Mouse (Mus musculus) T-helper 17 cell (primary cell): ENCODE data around the gene Epn3.

ENCODE experiments used
- in situ Hi-C, 2 experiments: fragments of 300-600 bp; cut with MboI, MseI; formaldehyde crosslinking; loops; 1 replicate in 1 of 2; 2 replicates in 1 of 2; pipeline ENCODE4 v1.15.1; 2025; ENCODE audit warnings: high pct_unique_total_duplicates in 2 of 2

The Epn3 gene

DNA sequence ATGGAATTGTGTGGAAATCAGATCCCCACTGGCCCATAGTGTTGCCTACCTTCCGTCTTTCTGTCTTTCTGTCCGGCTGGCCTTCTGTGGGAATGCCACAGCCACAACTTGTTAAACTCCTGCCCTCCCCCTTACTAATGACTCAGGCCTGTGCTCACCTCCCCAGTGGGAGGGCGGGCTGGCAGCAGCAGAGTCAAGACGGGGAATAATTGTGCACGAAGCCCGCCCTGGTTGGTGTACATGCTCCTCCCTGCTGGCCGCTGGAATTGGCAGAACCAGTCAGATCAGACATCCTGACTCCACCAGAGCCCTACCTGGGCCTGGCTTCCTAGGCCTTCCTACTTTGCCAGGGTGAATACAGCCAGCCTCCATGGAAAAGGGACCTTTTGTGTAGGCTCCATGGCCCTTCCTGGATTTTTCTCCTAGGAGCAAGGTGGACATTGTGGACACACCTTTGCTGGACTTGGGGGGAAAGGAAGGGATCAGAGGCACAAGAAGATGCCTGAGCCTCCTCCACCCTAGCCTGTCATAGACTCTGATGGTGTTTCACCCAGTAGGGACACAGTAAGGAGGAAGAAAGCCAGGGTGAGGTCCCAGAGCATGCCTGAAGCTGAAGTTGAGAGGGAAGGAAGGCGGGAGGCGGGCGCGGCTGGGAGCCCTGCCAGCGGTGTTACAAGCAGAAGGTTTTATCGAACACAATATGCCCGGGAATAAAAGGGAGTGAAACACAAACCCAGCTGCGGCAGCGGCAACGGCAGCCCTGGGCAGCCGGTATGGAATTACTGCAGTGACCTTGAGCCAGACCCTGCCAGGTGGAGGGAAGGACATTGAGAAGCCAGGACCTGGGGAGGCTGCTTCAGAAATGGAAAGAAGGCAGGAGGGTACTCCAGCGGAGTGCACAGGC is 1.4 kb downstream of the Epn3 start:
- in situ Hi-C loops: loop anchor here in 1 of 2 experiments (10.0 to 25.0 kb wide), 2 partner anchors 254 to 361 kb away; partner anchors contain the start of gene Wfikkn2

GRCm38 (mm10) chr11:94495415-94495814 is 4.4 kb downstream of the Epn3 start:
- in situ Hi-C loops: loop anchor here in 1 of 2 experiments (10.0 to 25.0 kb wide), 2 partner anchors 251 to 358 kb away; partner anchors contain the start of gene Wfikkn2

- in situ Hi-C loops: loop anchor here in 1 of 2 experiments (10.0 to 25.0 kb wide), 2 partner anchors 247 to 354 kb away; partner anchors contain the start of gene Wfikkn2
Measured at GRCm38 (mm10) chr11:94491749-94492099, 8.1 kb downstream of the Epn3 start.

GRCm38 (mm10) chr11:94491035-94491748 is 8.6 kb downstream of the Epn3 start:
- in situ Hi-C loops: loop anchor here in 1 of 2 experiments (10.0 to 25.0 kb wide), 2 partner anchors 246 to 354 kb away; partner anchors contain the start of gene Wfikkn2

DNA sequence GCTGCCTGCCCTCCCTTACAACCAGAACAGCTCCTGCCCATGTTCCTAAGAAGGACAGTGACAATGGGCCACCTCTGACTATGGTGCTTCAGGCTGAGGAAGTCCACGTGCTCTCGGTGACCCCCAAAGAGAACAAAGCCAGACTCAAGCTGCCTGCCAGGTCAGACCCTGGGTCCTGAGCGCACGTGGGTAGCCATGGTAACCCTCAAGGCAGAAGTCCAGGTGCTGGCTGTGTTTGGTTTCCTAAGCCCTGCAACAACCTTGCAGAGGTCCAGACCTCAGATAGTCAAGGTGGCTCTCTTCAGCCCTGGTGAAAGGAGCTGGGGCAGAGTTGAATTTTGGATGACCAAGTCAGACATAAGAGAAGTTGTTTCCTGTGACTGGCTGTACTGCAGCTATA is 10.0 kb downstream of the Epn3 start:
- in situ Hi-C loops: loop anchor here in 1 of 2 experiments (10.0 to 25.0 kb wide), 2 partner anchors 245 to 352 kb away; partner anchors contain the start of gene Wfikkn2

- in situ Hi-C loops: loop anchor here in 1 of 2 experiments (25.0 kb wide), 1 partner anchor 352 kb away; no protein-coding TSS in a partner anchor
Measured at GRCm38 (mm10) chr11:94488767-94489533, 10.8 kb downstream of the Epn3 start.

DNA sequence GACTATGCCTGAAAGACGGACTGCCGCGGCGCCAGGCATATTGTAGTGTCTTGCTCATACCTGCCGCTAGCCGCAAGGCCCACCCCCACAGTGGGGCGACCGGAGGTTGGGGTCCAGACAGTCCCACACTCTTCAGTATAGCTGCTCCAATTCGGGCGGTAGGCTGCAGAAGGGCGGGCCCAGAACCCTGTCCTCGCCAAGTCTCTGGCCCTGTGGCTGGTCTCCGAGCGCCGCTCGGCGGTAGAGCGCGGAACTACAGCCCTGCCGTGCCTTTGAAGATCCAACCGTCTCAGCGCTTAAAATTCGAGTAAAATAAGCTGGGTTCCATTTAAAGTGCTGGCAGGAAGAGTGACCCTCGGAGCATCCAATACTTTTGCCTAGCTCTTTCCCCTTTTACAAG is 13.8 kb downstream of the Epn3 start, which contains the start of gene Spata20:
Gene Spata20, minus strand, starts transcription at position 179 of the 400 bp plus-strand sequence.
- in situ Hi-C loops: loop anchor here in 1 of 2 experiments (25.0 kb wide), 1 partner anchor 349 kb away; no protein-coding TSS in a partner anchor

DNA sequence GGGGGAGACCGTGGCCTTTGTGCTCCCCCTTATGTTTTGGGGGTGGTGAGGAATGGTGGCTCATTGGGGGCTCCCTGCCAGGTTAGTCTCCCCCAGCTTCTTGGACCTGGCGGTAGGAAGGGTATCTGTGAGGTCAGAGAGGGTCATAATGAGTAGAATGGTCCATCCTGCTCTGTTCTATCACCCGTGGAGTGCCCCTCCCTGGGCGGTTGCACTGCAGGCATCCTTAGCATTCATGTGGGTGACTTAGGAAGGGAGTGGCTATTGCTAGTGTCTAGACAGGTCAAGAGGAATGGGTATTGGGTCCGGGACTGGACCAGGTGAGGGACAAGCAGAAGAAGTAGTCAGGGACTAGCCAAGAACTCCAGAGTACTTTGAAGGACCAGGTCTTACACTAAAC is 14.6 kb downstream of the Epn3 start:
- in situ Hi-C loops: loop anchor here in 1 of 2 experiments (25.0 kb wide), 1 partner anchor 348 kb away; no protein-coding TSS in a partner anchor

GRCm38 (mm10) chr11:94484636-94485035 is 15.1 kb downstream of the Epn3 start:
- in situ Hi-C loops: loop anchor here (5.0 to 25.0 kb wide), 4 partner anchors 67 to 347 kb away; no protein-coding TSS in a partner anchor

GRCm38 (mm10) chr11:94483921-94484320 is 15.9 kb downstream of the Epn3 start:
- in situ Hi-C loops: loop anchor here (5.0 to 25.0 kb wide), 4 partner anchors 67 to 347 kb away; no protein-coding TSS in a partner anchor

GRCm38 (mm10) chr11:94483436-94483835 is 16.3 kb downstream of the Epn3 start:
- in situ Hi-C loops: loop anchor here (5.0 to 25.0 kb wide), 4 partner anchors 66 to 346 kb away; no protein-coding TSS in a partner anchor

DNA sequence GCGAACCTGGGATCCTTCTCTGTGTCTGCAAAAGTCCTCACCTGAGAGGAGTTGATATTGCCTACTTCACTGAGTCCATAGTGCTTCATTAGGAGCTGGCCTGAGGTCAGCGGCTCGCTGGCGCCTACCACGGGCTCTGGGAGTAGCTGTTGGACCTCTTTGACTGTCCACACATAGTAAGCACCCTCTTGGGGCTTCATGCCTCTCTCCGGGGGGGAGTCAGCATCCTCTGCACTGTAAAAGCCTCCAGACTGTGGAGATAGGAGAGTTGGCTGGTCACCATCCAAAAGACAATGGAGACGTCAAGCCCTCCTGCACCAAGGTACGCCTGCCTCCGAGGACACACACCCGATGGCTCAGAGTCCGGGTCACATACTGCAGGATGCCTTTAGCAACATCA is 17.0 kb downstream of the Epn3 start:
- in situ Hi-C loops: loop anchor here (5.0 to 25.0 kb wide), 4 partner anchors 65 to 345 kb away; no protein-coding TSS in a partner anchor

GRCm38 (mm10) chr11:94481963-94482362 is 17.8 kb downstream of the Epn3 start:
- in situ Hi-C loops: loop anchor here (5.0 to 25.0 kb wide), 4 partner anchors 65 to 345 kb away; no protein-coding TSS in a partner anchor

DNA sequence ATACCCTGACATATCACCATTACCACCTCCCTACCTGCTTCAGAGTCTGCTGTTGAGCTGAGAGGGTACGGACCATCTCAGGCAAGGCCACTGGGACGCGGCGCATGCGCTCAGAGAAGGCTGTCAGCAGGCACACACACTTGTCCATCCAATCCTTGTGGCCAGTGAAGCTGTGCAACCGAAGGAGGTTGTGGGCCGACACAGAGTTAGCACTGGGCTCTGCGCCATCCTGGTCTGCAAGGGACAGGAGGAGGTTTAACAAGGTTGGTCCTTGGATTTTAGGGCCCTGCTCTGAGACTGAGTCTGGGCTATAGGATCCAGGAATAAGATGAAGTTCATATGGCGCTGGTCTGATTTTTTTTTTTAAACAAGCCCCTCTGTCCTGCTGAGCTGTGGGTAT is 19.4 kb downstream of the Epn3 start:
- in situ Hi-C loops: loop anchor here (5.0 to 25.0 kb wide), 4 partner anchors 63 to 343 kb away; no protein-coding TSS in a partner anchor

- in situ Hi-C loops: loop anchor here (5.0 to 25.0 kb wide), 2 partner anchors 340 kb away; no protein-coding TSS in a partner anchor
Measured at GRCm38 (mm10) chr11:94477651-94478050, 22.1 kb downstream of the Epn3 start.

- in situ Hi-C loops: loop anchor here (5.0 to 25.0 kb wide), 2 partner anchors 338 kb away; no protein-coding TSS in a partner anchor
Measured at GRCm38 (mm10) chr11:94475722-94476121, 24.1 kb downstream of the Epn3 start.

DNA sequence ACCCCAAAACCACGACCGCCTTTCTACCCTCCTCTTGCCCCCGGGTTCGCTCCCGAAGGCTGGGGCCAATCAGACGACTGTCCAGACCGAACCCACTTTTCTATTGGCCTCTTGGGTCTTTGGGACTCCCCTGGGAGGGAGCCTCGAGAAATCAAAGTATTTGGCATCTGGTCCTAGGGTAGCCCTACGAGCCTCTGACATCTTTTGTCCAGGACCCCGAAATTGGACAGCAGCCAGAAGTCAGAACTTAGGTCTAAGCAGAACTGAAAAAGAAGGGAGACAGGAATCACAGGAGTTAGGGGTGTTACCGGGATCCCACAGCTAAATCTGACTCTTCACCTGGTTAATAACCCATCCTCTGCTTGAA is 25.2 kb downstream of the Epn3 start:
- in situ Hi-C loops: no loop called here

DNA sequence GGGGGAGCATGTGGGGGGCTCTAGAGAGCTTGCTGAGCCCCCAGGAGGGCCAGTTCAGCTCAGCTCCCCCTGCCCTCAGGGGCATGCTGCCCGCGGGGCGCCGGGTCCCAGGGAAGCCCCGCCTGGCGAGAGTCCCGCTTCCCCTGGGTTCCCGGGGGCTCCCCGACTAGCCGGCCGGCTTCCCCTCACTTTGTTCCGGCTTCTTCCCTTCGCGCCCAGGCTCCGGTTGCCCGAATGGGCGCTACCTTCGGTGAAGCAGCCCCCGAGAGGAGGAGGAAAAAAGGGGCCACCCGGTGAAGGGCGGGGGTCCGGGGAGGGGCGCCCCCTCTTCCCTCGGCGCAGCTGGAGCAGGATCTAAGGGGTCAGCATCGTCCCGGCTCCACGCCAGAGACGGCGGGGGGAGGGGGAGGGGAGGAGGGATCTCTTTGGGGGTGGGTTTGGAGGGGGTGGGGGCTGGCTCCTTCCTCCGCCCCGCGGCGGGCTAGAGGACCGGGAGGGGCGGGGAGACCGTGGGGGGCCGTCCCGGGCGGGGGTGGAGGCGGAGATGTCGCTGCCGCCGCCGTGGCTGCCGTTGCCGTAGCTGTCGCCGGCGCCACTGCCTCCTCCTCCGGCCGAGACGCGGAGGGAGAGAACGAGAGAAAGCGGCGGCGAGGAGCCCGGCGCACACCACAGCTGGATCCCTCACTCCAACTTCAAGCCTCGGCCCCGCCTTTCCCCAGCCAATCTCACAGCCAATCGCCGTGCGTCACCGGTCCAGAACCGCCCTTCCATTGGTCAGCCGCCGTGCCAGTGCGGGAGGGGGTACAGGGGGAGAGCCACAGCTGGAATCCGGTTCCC is 25.8 kb downstream of the Epn3 start, which contains the start of gene Cacna1g:
Gene Cacna1g, minus strand, starts transcription at position 492 of the 837 bp plus-strand sequence.
- in situ Hi-C loops: no loop called here
